Mouse (Mus musculus) bone marrow macrophage, adult 2 months (primary cell): ENCODE measurements around the gene Nup214.

ENCODE experiments used
- CTCF ChIP-seq: IDR thresholded peaks from 2 replicates; pipeline ENCODE4 v1.5.1; 2012; ENCODE audit warnings: low read depth, mild to moderate bottlenecking, low read length, moderate library complexity
- POLR2A ChIP-seq: IDR thresholded peaks from 2 replicates; pipeline ENCODE4 v1.6.1; 2012; ENCODE audit warnings: mild to moderate bottlenecking, low read depth, low read length, borderline replicate concordance

DNA sequence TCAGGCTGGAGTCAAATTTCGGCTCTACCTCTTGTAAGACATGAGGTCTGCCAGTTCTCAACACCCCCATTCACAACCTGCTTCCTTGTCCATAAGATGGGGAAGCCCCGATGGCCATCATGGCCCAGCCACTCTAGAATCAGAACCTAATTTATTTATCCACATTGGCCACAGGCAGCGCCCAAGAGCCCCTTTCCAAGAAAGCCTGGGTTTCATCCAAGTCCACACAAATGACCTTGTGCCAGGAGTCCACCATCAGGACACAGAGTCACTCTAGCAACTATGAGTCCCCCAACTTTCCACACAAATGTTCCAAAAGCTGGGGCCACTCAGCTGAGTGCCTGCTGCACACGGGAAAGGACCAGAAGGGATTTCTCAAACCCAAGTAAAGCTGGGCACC lies 91.8 kb downstream of the Nup214 start:
- TF ChIP-seq POLR2A (no peak), CTCF (no peak)
